Mouse (Mus musculus) embryonic facial prominence, embryonic 10.5 days (tissue): ENCODE data around the gene Grm6. TPM values are rescaled to one million over a fixed set of nuclear protein-coding genes. Genes with fewer than 3 reads are reported as not detected.

ENCODE experiments used
- DNase-seq: peaks from one replicate; pipeline ENCODE4 v3.0.0-alpha.2; 2017; ENCODE audit warnings: low spot score
- H3K27ac ChIP-seq: fragments of 300-500 bp; sonication (generic); replicated peaks from 2 replicates; pipeline ENCODE4 v1.5.1; 2016; ENCODE audit warnings: mild to moderate bottlenecking
- H3K27me3 ChIP-seq: fragments of 300-500 bp; sonication (generic); replicated peaks from 2 replicates; pipeline ENCODE4 v1.6.1; 2016; ENCODE audit warnings: low read depth, mild to moderate bottlenecking; ENCODE audit not compliant: poor library complexity, severe bottlenecking
- H3K36me3 ChIP-seq: fragments of 300-500 bp; sonication (generic); replicated peaks from 2 replicates; pipeline ENCODE4 v1.6.1; 2016; ENCODE audit warnings: mild to moderate bottlenecking, moderate library complexity
- H3K4me1 ChIP-seq: fragments of 300-500 bp; sonication (generic); 2 replicates; pipeline ENCODE4 v1.6.1; 2016
- H3K4me3 ChIP-seq: fragments of 300-500 bp; sonication (generic); 2 replicates; pipeline ENCODE4 v1.5.1; 2016; ENCODE audit warnings: mild to moderate bottlenecking, moderate library complexity
- H3K9me3 ChIP-seq: fragments of 300-500 bp; sonication (generic); 2 replicates; pipeline ENCODE4 v1.6.1; 2016; ENCODE audit warnings: mild to moderate bottlenecking
- WGBS: fragments of 180-500 bp; shearing (Covaris S2); methylation state at CpG from one replicate; pipeline ENCODE4 v1.1.7; 2016; 5-methylcytosine and 5-hydroxymethylcytosine counted together
- polyA plus RNA-seq: library from polyadenylated mRNA; unstranded; fragments of >200 nt; fragmentation: Nextera tagmentation; extraction: Ambion mirVana; gene quantifications from 2 replicates; pipeline ENCODE4 v1.2.1, GENCODE M21; 2016

The Grm6 gene
- 0.06 TPM in 1 of 2 replicates, not detected in the other for polyA plus RNA-seq

GRCm38 (mm10) chr11:50850177-50850735 lies at the start of gene Grm6:
TSS of gene Grm6 (plus strand) at chr11:50850685.
- Histone ChIP-seq H3K9me3 (0 out of 2 replicates have a peak, but pooled peaks cover 5% of the 10 kb centered on the region), H3K36me3 (no peaks in the 10 kb centered on the region), H3K27me3 (peaks cover 76% of the 10 kb centered on the region), H3K4me1 (peaks cover 25% of the 10 kb centered on the region), H3K27ac (no peak within 1 kb of the TSS), H3K4me3 (peak within 1 kb of the TSS; percentile 62)
- DNase-seq: peak; percentile 18
- WGBS: 2% methylated on average over 11 of the region's 11 CpGs

DNA sequence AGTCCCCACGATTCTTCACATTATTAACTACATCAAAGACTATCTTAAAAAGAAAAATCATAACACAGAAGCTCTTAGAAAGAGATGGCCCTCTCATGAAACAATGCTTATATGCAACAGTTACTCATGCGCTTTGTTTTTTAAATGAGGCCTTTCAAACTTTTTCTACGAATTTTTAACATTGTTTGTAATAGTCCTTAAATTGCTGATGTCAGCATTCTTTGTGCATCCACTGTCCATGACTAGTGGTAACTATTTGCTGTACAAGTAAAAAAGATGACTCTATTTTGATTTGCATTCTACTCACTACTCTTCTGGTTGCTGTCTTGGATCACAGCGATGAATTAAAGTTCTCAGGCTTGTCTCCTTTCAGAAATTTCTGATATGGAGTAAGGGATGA lies 36.3 kb upstream of the Grm6 start:
- H3K4me1 ChIP-seq: no peaks in the 10 kb centered on the region
- peaks cover 59% of the 10 kb centered on the region for H3K9me3 ChIP-seq
- 96% methylated on average over 4 of the region's 4 CpGs for WGBS
- H3K27me3 ChIP-seq: no peaks in the 10 kb centered on the region
- H3K4me3 ChIP-seq: no peak overlapping the region
- no peak overlapping the region for H3K27ac ChIP-seq
- peaks cover 100% of the 10 kb centered on the region for H3K36me3 ChIP-seq
- DNase-seq: no peak

GRCm38 (mm10) chr11:50826214-50826613 lies 24.3 kb upstream of the Grm6 start:
- no peak overlapping the region for H3K27ac ChIP-seq
- no peaks in the 10 kb centered on the region for H3K27me3 ChIP-seq
- peaks cover 49% of the 10 kb centered on the region for H3K36me3 ChIP-seq
- H3K9me3 ChIP-seq: no peaks in the 10 kb centered on the region
- H3K4me1 ChIP-seq: peaks cover 10% of the 10 kb centered on the region
- peak overlapping the region; percentile 86 for H3K4me3 ChIP-seq
- WGBS: 76% methylated on average over 2 of the region's 2 CpGs
- DNase-seq: no peak

DNA sequence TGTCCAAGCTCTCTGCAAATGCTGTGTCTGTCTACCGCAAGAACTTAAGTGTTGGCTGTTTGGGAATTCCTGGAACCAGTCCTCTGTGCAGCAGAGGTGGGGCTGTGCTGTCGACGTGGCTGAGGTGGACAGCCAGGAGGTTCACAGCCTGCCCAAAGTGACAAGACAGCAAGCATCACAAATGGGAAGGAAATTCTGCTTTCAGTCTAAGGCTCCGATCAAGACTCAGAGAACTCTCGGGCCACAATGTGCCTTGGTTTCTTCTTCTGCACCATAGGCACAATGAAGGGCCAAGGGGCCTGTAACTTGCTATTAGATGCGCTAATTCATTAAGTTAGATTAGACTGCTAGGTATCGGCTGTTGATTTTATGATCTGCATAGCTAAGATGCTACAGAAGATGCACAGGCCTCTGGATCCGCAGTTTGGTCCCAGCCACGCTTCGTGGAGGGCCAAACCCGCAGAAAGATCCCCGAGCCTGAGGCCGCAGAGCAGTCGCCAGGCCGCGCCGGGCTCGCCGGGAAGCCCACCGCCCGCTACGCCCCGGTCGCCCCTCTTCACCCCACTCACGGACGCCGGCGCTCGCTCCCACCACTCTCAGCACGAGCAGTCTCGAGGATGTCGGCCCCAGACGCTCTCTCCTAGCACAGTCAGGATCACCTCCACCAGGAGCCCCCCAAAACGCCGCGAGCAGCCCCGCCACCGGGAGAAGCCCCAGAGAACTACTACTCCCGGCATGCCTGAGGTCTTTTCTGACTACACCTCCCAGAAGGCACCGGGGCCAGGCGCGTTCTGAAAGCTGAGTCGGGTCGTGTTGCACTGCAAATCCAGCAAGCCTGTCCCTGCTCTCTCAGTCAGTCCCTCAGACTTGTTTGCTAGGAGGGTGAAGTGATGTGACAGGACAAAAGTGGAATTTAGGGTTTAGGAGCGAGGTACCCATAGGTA lies 23.2 kb upstream of the Grm6 start, which contains the start of gene Zfp354c:
Gene Zfp354c (minus strand): TSS at position 715 of the 944 bp plus-strand sequence.
- DNase-seq: peak; percentile 92
- peaks cover 2% of the 10 kb centered on the region for H3K9me3 ChIP-seq
- peaks cover 10% of the 10 kb centered on the region for H3K4me1 ChIP-seq
- H3K27ac ChIP-seq: peak within 1 kb of the TSS; percentile 94
- H3K4me3 ChIP-seq: peak within 1 kb of the TSS; percentile 86
- WGBS: under 1% methylated on average over 45 of the region's 45 CpGs
- H3K27me3 ChIP-seq: no peaks in the 10 kb centered on the region
- peaks cover 42% of the 10 kb centered on the region for H3K36me3 ChIP-seq

GRCm38 (mm10) chr11:50835727-50836126 lies 14.8 kb upstream of the Grm6 start:
- Histone ChIP-seq H3K9me3 (peaks cover 15% of the 10 kb centered on the region), H3K27me3 (no peaks in the 10 kb centered on the region), H3K4me1 (0 out of 2 replicates have a peak, but pooled peaks cover 3% of the 10 kb centered on the region), H3K4me3 (no peak overlapping the region), H3K36me3 (peaks cover 22% of the 10 kb centered on the region), H3K27ac (no peak overlapping the region)
- DNase-seq: no peak
- 89% methylated on average over 4 of the region's 4 CpGs for WGBS

DNA sequence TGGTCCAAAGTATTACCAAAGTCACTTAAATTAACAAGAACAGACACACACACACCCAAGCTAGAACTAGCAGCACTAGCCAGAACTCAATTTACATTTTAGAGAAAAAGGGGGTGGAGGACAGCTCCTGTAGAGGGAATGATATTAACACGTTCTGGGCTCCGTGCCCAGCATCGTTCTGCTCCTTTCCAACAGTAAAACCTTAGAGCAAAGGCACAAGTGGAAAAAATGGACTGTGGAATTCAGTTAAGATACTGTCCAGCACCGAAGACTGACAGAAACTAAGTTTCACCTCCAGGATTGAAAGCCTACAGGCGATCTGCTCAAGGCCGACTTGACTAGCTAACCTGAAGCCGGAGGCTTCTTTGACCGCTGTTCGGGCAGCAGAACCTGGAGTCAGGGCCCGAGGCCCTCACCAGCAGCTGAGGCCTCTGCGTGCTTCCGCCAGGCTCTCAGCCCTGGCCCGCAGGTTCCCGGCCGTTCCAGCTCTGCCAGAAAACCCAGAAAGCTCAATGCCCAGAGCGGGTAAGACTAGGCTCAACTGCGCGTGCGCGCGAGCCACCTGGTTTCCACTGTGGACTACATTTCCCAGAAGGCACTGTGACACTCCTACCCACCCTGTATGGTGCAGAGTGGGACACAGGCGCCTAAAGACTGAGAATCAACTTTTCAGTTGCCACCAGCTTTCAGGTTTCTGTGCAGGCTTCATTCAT lies 9.3 kb upstream of the Grm6 start, which contains the start of gene Zfp879:
Gene Zfp879 (minus strand): TSS at position 530 of the 713 bp plus-strand sequence.
- Histone ChIP-seq H3K27ac (peak within 1 kb of the TSS; percentile 81), H3K9me3 (no peaks in the 10 kb centered on the region), H3K4me3 (peak within 1 kb of the TSS; percentile 53), H3K36me3 (no peaks in the 10 kb centered on the region), H3K27me3 (0 out of 2 replicates have a peak, but pooled peaks cover 3% of the 10 kb centered on the region), H3K4me1 (peaks cover 11% of the 10 kb centered on the region)
- 24% methylated on average over 22 of the region's 22 CpGs for WGBS
- peak; percentile 94 for DNase-seq

GRCm38 (mm10) chr11:50845951-50846350 lies 4.5 kb upstream of the Grm6 start:
- peaks cover 21% of the 10 kb centered on the region for H3K4me1 ChIP-seq
- WGBS: 87% methylated on average over 3 of the region's 3 CpGs
- peaks cover 42% of the 10 kb centered on the region for H3K27me3 ChIP-seq
- no peak overlapping the region for H3K4me3 ChIP-seq
- H3K9me3 ChIP-seq: 0 out of 2 replicates have a peak, but pooled peaks cover 5% of the 10 kb centered on the region
- DNase-seq: no peak
- no peaks in the 10 kb centered on the region for H3K36me3 ChIP-seq
- no peak overlapping the region for H3K27ac ChIP-seq

GRCm38 (mm10) chr11:50847047-50847446 lies 3.4 kb upstream of the Grm6 start:
- peaks cover 53% of the 10 kb centered on the region for H3K27me3 ChIP-seq
- WGBS: 77% methylated on average over 5 of the region's 5 CpGs
- DNase-seq: no peak

DNA sequence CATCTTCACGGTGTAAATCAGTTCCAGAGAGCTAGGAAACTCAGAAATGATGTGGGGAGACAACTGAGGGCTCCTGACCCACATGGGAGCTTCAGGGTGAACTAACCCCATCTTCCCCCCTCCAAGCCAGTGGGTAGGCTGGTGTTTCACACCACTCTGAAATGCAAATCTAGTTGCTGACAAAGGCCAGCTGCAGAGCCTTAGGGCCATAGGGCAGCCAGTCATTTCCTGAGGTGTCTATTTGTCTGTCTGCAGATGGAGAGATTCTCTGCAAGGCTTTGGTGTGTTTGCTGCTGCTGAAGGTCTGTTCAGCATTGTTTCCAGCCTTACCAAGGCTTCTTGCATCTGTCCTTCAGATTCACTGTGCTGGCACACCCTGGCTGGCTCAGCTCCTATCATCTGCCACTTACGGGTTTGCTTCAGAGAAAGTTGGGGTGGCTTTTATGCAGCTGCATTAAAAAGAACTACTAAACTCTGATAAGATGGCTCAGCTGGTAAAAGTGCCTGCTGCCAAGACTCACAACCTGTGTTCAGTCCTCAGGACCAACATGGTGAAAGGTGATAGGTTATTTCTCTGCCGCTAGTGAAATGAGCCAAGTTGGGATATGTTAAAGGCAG lies 1.9 kb upstream of the Grm6 start:
- Histone ChIP-seq H3K27ac (no peak overlapping the region), H3K9me3 (0 out of 2 replicates have a peak, but pooled peaks cover 5% of the 10 kb centered on the region), H3K36me3 (no peaks in the 10 kb centered on the region), H3K27me3 (peaks cover 69% of the 10 kb centered on the region), H3K4me1 (peaks cover 25% of the 10 kb centered on the region), H3K4me3 (no peak overlapping the region)
- DNase-seq: no peak
- WGBS: 44% methylated on average over 3 of the region's 3 CpGs

More at GRCm38 (mm10) chr11:50847047-50847446, 3.4 kb upstream of the Grm6 start:
- Histone ChIP-seq H3K36me3 (no peaks in the 10 kb centered on the region), H3K4me3 (no peak overlapping the region), H3K4me1 (peaks cover 25% of the 10 kb centered on the region), H3K27ac (no peak overlapping the region), H3K9me3 (0 out of 2 replicates have a peak, but pooled peaks cover 5% of the 10 kb centered on the region)

DNA sequence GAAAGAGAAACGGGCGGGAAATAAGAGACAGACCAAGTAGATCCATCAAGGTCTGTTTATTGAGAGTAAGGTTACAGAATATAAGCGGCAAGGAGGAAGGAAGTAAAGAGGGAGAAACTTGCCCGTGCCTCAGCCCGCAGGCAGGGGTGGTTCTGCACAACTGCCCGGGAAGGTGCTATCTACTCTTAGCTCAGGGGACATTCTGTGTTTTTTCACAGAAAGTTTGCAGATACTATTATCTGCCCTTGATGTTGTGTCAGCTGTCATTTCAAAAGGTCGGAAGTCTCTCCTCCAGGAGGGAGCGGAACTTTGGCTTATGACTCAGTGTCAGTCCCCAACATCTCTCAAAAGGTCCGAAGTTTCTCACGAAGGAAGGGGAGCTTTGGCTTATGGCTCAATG lies 1.2 kb upstream of the Grm6 start:
- Histone ChIP-seq H3K27me3 (peaks cover 76% of the 10 kb centered on the region), H3K27ac (no peak overlapping the region), H3K4me3 (no peak overlapping the region), H3K36me3 (no peaks in the 10 kb centered on the region), H3K9me3 (0 out of 2 replicates have a peak, but pooled peaks cover 5% of the 10 kb centered on the region), H3K4me1 (peaks cover 25% of the 10 kb centered on the region)
- 7% methylated on average over 10 of the region's 10 CpGs for WGBS
- DNase-seq: no peak

DNA sequence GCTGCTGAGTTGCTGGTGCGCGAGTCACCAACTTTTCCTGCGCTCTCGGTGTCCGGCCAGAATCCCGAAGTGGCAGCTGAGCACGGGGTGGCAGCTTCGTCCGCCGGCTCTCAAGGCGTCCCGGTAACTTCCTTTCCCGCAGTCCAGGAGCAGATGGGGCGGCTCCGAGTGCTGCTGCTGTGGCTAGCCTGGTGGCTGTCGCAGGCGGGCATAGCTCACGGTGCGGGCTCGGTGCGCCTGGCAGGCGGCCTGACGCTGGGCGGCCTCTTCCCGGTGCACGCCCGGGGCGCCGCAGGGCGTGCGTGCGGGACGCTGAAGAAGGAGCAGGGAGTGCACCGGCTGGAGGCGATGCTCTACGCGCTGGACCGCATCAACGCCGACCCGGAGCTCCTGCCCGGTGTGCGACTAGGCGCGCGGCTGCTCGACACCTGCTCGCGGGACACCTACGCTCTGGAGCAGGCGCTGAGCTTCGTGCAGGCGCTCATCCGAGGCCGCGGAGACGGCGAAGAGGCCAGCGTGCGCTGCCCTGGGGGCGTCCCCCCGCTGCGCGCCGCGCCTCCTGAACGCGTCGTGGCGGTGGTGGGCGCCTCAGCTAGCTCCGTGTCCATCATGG lies 610 bp downstream of the Grm6 start:
- DNase-seq: peak; percentile 54
- H3K36me3 ChIP-seq: no peaks in the 10 kb centered on the region
- H3K27ac ChIP-seq: no peak overlapping the region
- under 1% methylated on average over 72 of the region's 72 CpGs for WGBS
- H3K4me3 ChIP-seq: peak overlapping the region; percentile 62
- H3K9me3 ChIP-seq: 0 out of 2 replicates have a peak, but pooled peaks cover 5% of the 10 kb centered on the region
- H3K27me3 ChIP-seq: peaks cover 73% of the 10 kb centered on the region
- peaks cover 25% of the 10 kb centered on the region for H3K4me1 ChIP-seq
